Mouse (Mus musculus): Measurements from ENCODE around the gene Col6a2. TPM values are rescaled to one million over a fixed set of nuclear protein-coding genes. Genes with fewer than 3 reads are reported as not detected.

Col6a2 gene
- polyA plus RNA-seq, 2 experiments: 2.6 to 5.7 TPM

DNA sequence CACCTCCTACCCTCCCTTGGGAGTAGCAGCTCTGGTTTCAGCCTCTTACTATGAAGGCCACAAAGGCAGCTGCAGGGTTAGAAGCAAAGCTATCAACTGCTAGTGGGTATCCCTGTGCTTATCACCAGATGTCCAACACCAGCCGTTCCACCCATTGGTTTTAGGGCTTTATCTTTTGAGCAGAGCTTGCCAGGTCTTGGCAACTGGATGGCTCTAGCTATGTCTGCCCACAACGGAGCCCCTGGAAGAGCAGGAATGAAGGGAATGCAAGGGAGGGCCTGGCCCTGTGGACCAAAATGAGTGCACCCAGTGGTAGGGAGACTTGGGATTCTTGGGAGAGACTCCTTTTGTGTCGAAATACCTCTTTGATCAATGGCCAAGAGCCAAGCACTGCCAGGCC lies 20.7 kb downstream of the Col6a2 start:
- H3K4me3 ChIP-seq (ENCODE audit: insufficient read depth in 1 of 2, low read depth in 2 of 2, low read length in 2 of 2): no peak overlapping the region
- no peaks in the 10 kb centered on the region for H3K36me3 ChIP-seq (replicated peaks; ENCODE audit: control insufficient read depth, insufficient read depth, low read depth)

GRCm38 (mm10) chr10:76596338-76596737 lies 27.1 kb downstream of the Col6a2 start:
- Histone ChIP-seq H3K36me3 (replicated peaks; ENCODE audit: control insufficient read depth, insufficient read depth, low read depth) (no peaks in the 10 kb centered on the region), H3K27me3 (ENCODE audit: control insufficient read depth, insufficient read depth, low read length) (no peaks in the 10 kb centered on the region), H3K4me3 (ENCODE audit: insufficient read depth in 1 of 2, low read depth in 2 of 2, low read length in 2 of 2) (no peak overlapping the region), H3K4me1 (replicated peaks; ENCODE audit: control insufficient read depth in 2 of 2, insufficient read depth in 2 of 2, low read length in 1 of 2) (no peaks in the 10 kb centered on the region; a peak in 1 of 4 replicates), H3K9ac (replicated peaks) (no peak overlapping the region), H3K4me2 (ENCODE audit: low read depth) (no peak overlapping the region), H3K9me3 (ENCODE audit: control insufficient read depth, low read length) (no peaks in the 10 kb centered on the region), H3K27ac (no peak overlapping the region)
- TF ChIP-seq EP300 (IDR thresholded peaks at IDR 0.05; ENCODE audit: low read depth): no peak
- TF ChIP-seq CTCF (IDR thresholded peaks at IDR 0.05; ENCODE audit: low read depth): no peak
- DNase-seq (ENCODE audit: low read depth in 3 of 3, low spot score in 3 of 3) (no peak), ATAC-seq (ENCODE audit: insufficient read depth) (no peak)
- 81% methylated on average over 31 of the region's 31 CpGs for WGBS (ENCODE audit: insufficient replicate concordance)

More for the DNA sequence above, 20.7 kb downstream of the Col6a2 start:
- DNase-seq (ENCODE audit: low read depth in 3 of 3, low spot score in 3 of 3) (no peak), ATAC-seq (ENCODE audit: insufficient read depth) (no peak)
- 34% methylated on average over 3 of the region's 3 CpGs for WGBS (ENCODE audit: insufficient replicate concordance)
- no peak for TF ChIP-seq CTCF (IDR thresholded peaks at IDR 0.05; ENCODE audit: low read depth)
- Histone ChIP-seq H3K27me3 (ENCODE audit: control insufficient read depth, insufficient read depth, low read length) (no peaks in the 10 kb centered on the region), H3K4me1 (replicated peaks; ENCODE audit: control insufficient read depth in 2 of 2, insufficient read depth in 2 of 2, low read length in 1 of 2) (no peaks in the 10 kb centered on the region), H3K27ac (no peak overlapping the region), H3K9ac (replicated peaks) (no peak overlapping the region), H3K9me3 (ENCODE audit: control insufficient read depth, low read length) (no peaks in the 10 kb centered on the region), H3K4me2 (ENCODE audit: low read depth) (no peak overlapping the region)

DNA sequence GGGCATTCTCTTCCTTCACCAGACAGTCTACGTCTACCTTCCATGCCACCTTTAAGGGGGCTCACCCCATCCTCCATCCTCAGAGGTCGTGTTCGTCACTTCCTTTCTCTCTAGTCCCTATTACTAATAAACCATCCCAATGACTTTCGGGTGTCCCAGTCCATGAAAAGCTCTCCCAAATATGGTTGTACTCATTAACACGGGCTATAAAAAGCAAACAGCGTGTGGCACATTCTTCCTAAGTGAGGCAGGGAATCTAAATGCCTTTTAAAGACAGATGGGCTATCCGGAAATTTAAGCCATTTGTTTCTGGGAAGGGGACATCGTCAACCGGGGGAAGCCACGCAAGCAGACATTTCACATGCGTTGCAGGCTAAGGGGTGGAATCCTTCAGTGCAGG lies 33.2 kb downstream of the Col6a2 start:
- Histone ChIP-seq H3K27me3 (ENCODE audit: control insufficient read depth, insufficient read depth, low read length) (no peaks in the 10 kb centered on the region), H3K36me3 (replicated peaks; ENCODE audit: control insufficient read depth, insufficient read depth, low read depth) (no peaks in the 10 kb centered on the region), H3K4me1 (replicated peaks; ENCODE audit: control insufficient read depth in 2 of 2, insufficient read depth in 2 of 2, low read length in 1 of 2) (no peaks in the 10 kb centered on the region; a peak in 1 of 4 replicates), H3K27ac (no peak overlapping the region), H3K4me2 (ENCODE audit: low read depth) (no peak overlapping the region), H3K9me3 (ENCODE audit: control insufficient read depth, low read length) (no peaks in the 10 kb centered on the region), H3K9ac (replicated peaks) (no peak overlapping the region), H3K4me3 (ENCODE audit: insufficient read depth in 1 of 2, low read depth in 2 of 2, low read length in 2 of 2) (no peak overlapping the region)
- ATAC-seq (ENCODE audit: insufficient read depth): no peak
- TF ChIP-seq EP300 (IDR thresholded peaks at IDR 0.05; ENCODE audit: low read depth) (no peak), CTCF (IDR thresholded peaks at IDR 0.05; ENCODE audit: low read depth) (no peak)
- no peak for DNase-seq (ENCODE audit: low read depth in 3 of 3, low spot score in 3 of 3)
- WGBS (ENCODE audit: insufficient replicate concordance): 69% methylated on average over 11 of the region's 11 CpGs

- no peaks in the 10 kb centered on the region for H3K4me1 ChIP-seq (replicated peaks; ENCODE audit: control insufficient read depth in 2 of 2, insufficient read depth in 2 of 2, low read length in 1 of 2)
- WGBS (ENCODE audit: insufficient replicate concordance): 40% methylated on average over 1 of the region's 1 CpGs
- DNase-seq (ENCODE audit: low read depth in 3 of 3, low spot score in 3 of 3) (no peak), ATAC-seq (ENCODE audit: insufficient read depth) (no peak)
- no peaks in the 10 kb centered on the region for H3K27me3 ChIP-seq (ENCODE audit: control insufficient read depth, insufficient read depth, low read length)
- H3K9ac ChIP-seq (replicated peaks): no peak overlapping the region
- H3K27ac ChIP-seq: no peak overlapping the region
- H3K4me2 ChIP-seq (ENCODE audit: low read depth): no peak overlapping the region
- H3K4me3 ChIP-seq (ENCODE audit: insufficient read depth in 1 of 2, low read depth in 2 of 2, low read length in 2 of 2): no peak overlapping the region
- TF ChIP-seq EP300 (IDR thresholded peaks at IDR 0.05; ENCODE audit: low read depth) (no peak), CTCF (IDR thresholded peaks at IDR 0.05; ENCODE audit: low read depth) (no peak)
- H3K36me3 ChIP-seq (replicated peaks; ENCODE audit: control insufficient read depth, insufficient read depth, low read depth): no peaks in the 10 kb centered on the region
- no peaks in the 10 kb centered on the region for H3K9me3 ChIP-seq (ENCODE audit: control insufficient read depth, low read length)
These were observed 37.2 kb downstream of the Col6a2 start for GRCm38 (mm10) chr10:76586190-76586589.

DNA sequence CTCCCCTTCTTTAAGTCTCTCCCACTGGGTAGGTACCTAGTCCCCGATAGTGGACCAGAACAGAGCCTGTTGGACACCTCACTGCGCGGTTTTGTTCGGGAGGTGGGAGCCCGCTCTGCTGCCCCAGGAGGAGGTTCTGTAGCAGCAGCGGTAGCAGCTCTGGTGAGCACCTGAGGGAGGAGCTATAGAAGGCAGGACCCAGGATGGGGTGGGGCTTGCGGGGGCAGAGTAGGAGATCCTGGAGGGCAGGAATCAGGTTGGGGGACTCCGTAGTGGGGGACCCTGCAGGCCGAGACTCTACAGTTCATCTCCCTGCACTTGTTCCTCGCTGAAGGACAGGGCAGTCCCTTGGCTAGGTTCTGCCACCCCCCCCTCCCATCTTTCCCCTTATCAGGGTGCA lies 39.3 kb downstream of the Col6a2 start:
- Histone ChIP-seq H3K4me1 (replicated peaks; ENCODE audit: control insufficient read depth in 2 of 2, insufficient read depth in 2 of 2, low read length in 1 of 2) (no peaks in the 10 kb centered on the region), H3K4me2 (ENCODE audit: low read depth) (no peak overlapping the region), H3K36me3 (replicated peaks; ENCODE audit: control insufficient read depth, insufficient read depth, low read depth) (no peaks in the 10 kb centered on the region), H3K9me3 (ENCODE audit: control insufficient read depth, low read length) (no peaks in the 10 kb centered on the region), H3K9ac (replicated peaks) (no peak overlapping the region), H3K27ac (no peak overlapping the region), H3K27me3 (ENCODE audit: control insufficient read depth, insufficient read depth, low read length) (no peaks in the 10 kb centered on the region), H3K4me3 (ENCODE audit: insufficient read depth in 1 of 2, low read depth in 2 of 2, low read length in 2 of 2) (no peak overlapping the region)
- DNase-seq (ENCODE audit: low read depth in 3 of 3, low spot score in 3 of 3) (no peak), ATAC-seq (ENCODE audit: insufficient read depth) (no peak)
- WGBS (ENCODE audit: insufficient replicate concordance): 17% methylated on average over 10 of the region's 10 CpGs
- no peak for TF ChIP-seq EP300 (IDR thresholded peaks at IDR 0.05; ENCODE audit: low read depth)
- TF ChIP-seq CTCF (IDR thresholded peaks at IDR 0.05; ENCODE audit: low read depth): no peak

Data from liver, embryonic 14.5 days (tissue).